Mouse (Mus musculus) layer of hippocampus, postnatal 25 days (tissue): ENCODE results near the gene Esp22. TPM values are rescaled to one million over a fixed set of nuclear protein-coding genes. Genes with fewer than 3 reads are reported as not detected.
"Not testable (repeated sequence)": the region's sequence is repeated elsewhere in the genome, so short reads cannot be mapped to it uniquely, and the experiment has no call there.

Experiments
- DNase-seq, 2 experiments: peaks; one replicate each; pipeline ENCODE4 v3.0.0; 2022; ENCODE audit warnings: mixed read lengths in 2 of 2, low spot score in 1 of 2; ENCODE audit errors: extremely low spot score in 1 of 2
- total RNA-seq, 2 experiments: library from RNA; stranded (reverse); gene quantifications; 2 replicates each; pipeline ENCODE4 v1.2.3; 2021

Gene Esp22
- not detected for total RNA-seq

DNA sequence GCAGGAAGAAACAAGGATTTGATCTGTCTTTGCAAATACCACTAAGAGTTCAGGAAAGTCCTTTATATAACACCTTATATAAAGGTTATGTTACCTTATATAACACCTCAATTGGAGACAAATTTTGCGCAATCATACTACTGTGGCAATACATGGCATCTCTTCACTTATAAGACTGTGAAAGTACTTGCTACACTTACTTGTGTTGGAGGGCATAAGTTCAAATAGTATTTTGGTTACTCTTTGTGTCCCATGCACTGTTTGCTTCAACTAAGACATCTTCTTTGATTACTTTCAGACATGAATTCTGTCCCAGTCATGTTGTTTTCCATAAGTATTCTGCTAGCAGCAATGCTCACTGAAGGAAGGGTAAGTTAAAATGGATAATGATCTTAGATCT is at the start of gene Esp22:
TSS of gene Esp22 (plus strand) at position 301 of the 400 bp plus-strand sequence.
- no peak for DNase-seq

DNA sequence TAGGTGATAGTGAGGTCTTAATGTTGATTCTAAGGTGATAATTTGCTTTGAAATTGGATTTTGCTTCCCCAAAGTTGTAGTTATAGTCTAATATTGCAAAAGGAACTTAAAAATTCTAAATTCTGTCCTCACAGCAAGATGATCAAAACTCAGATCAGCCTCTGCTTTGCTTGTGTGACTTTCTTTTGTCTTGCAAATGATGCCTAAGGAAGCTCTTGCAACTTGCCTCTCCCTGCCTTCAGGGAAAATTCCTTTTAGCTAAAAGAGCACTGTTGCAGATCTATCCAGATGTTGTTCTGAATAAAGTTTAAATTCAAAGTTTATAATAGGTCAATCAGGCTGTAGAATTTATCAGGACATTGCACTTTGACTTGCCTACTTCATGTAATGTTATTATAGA is 31.5 kb upstream of the Esp22 start:
- no peak for DNase-seq

- DNase-seq: no peak
Measured at GRCm38 (mm10) chr17:39076937-39077336, 18.2 kb upstream of the Esp22 start, which contains the start of gene Esp23. Gene Esp23 (minus strand): TSS chr17:39077037.

DNA sequence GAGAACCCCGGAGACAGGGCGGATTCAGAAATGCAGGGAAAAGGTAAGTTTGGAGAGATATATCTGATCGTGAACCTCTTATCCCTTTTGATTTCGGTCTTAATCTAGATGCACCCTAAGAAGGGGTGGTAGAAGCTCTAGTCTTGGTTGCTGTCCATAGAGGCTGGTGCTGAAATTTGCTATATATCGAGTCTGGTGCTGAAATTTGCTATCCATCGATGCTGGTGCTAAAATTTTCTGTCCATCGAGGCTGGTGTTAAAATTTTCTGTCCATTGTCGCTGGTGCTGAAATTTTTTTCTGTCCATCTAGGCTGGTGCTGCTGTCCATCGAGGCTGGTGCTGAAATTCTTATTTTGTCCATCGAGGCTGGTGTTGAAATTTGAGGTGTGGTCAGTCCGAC is 12.0 kb downstream of the Esp22 start:
- not testable (repeated sequence) for DNase-seq

GRCm38 (mm10) chr17:39129156-39129555 is 34.0 kb downstream of the Esp22 start:
- DNase-seq: not testable (repeated sequence)

Other genes with a start within 250 kb of the Esp22 start
- gene Esp24, start 58.6 kb upstream of the Esp22 start, total RNA-seq: not detected
- not detected for gene Gm21903, start 52.0 kb upstream of the Esp22 start, total RNA-seq
- gene Esp23, start 18.3 kb upstream of the Esp22 start, total RNA-seq: not detected